Mouse (Mus musculus): Measurements from ENCODE around the gene 3110082J24Rik. TPM values are rescaled to one million over a fixed set of nuclear protein-coding genes. Genes with fewer than 3 reads are reported as not detected.

Gene 3110082J24Rik
- polyA plus RNA-seq, 2 experiments from 2014 or later = not detected

DNA sequence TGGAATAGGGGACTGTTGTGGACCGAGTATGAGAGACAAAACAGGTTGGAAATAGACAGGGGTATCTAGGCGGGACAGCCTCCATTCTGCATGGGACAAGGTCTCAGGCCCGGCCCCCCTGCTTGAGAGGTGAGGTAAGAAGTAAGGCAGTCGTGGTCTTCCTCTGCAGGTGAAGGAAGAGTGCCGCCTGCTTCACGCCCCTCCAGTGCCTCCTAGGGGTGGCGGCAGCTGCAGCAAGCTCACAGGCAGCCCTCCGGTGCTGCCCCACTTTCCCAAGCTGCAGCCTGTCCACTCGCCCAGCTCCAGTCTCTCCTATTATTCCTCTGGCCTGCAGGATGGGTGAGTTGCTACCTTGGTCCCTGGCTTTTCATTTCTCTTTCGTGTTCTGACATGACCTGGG, 9.8 kb upstream of the 3110082J24Rik start:
- ATAC-seq = no peak

DNA sequence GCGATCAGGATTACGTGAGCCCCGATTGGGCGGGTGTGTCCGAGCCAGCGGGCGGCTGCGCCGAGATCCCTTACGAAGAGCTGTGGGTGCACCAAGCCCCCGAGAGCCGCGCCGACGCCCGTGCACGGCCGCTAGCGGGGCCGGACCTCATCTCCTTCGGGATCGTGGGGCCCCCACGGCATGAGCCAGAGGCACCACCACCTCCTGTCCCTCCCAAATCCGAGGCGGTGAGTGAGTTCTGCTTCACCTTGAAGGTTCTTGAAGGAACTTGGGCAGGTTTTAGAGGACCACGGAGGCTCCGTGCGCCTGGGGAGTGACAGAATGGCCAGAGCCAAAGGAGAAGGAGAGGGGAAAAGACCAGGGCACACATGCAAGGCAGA, 8.9 kb upstream of the 3110082J24Rik start:
- no peak for ATAC-seq

DNA sequence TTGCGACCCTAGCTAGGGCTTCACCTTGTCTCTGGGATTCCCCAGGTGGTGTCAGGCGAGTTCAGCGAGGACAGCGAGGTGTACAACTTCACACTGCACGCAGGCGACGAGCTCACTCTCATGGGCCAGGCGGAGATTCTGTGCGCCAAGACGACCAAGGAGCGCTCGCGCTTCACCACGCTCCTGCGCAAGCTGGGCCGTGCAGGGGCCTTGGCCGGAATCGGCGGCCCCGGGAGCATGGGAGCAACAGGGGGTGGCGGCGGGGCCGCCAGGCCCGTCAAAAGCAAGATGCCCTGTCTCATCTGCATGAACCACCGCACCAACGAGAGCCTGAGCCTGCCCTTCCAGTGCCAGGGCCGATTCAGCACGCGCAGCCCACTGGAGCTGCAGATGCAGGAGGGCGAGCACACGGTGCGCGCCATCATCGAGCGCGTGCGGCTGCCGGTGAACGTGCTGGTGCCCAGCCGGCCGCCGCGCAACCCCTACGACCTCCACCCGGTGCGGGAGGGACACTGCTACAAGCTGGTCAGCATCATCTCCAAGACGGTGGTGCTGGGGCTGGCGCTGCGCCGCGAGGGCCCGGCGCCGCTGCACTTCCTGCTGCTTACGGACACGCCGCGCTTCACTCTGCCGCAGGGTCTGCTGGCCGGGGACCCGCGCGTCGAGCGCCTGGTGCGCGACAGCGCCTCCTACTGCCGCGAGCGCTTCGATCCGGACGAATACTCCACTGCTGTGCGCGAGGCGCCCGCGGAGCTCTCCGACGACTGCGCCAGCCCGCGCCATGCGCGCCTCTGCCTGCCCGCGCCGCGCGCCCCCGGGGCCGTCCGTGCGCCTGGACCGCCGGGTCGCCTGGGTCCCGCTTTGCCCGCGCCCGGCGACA, 8.2 kb upstream of the 3110082J24Rik start:
- no peak for ATAC-seq

DNA sequence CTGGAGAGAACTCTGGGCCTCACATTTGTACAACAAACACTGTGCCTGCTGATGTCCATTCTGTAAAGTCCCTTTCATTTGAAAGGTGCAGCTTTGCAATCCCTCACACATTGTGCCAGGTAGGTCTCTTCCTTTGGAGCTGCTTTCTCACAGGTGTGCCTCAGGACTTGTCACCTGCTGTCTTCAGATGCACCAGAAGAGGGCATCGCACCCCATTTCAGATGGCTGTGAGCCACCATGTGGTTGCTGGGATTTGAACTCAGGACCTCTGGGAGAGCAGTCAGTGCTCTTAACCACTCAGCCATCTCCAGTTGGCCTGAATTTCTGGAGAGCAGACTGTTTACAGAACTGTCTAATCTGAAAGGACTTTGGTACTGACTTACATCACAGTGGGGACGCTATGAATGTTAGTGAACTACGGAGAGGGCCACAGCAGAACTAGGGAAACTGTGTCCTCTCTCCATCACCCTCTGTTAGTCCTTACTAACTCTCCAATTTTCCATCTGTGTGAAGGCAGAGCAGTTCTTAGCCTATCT, 6.7 kb upstream of the 3110082J24Rik start:
- no peak for ATAC-seq

DNA sequence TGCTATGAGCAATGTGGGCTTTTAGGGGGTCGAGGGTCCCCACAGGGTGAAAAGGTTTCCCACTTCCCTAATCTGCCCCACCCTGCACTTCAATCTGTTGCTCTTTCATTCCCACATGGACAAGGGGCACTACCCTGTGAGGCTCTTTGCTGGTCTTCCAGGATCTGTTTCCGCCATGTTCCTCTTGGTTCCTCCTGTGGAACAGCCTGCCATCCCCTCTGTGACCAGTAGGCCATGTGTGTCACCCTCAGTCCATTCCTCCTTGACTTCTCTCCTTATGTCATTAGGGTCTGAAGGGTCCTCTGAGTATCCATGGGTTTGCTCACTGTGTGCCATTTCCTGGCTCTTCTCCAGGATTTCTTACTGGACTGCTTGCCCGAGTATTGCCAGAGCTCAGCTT, 5.9 kb upstream of the 3110082J24Rik start:
- no peak for ATAC-seq

DNA sequence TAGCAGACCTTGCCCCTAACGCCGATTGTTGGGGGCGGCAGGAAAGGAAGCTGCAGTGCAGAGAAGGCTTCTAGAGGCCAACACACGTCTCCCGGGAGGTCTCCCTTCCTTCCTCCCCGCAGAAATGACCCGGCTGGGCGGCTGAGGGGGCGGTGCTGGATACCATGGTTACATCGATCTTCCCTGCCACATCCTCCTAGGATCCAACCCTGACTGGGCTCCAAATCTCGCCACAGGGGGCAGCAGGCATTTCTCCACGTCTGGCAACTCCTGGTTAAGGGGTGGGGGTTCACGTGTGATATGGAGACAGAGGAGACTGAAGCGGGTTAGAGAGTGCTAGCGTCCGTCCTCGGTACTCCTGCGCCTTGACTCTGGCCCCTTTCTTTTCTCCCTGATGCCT, 5.2 kb upstream of the 3110082J24Rik start:
- no peak for ATAC-seq

DNA sequence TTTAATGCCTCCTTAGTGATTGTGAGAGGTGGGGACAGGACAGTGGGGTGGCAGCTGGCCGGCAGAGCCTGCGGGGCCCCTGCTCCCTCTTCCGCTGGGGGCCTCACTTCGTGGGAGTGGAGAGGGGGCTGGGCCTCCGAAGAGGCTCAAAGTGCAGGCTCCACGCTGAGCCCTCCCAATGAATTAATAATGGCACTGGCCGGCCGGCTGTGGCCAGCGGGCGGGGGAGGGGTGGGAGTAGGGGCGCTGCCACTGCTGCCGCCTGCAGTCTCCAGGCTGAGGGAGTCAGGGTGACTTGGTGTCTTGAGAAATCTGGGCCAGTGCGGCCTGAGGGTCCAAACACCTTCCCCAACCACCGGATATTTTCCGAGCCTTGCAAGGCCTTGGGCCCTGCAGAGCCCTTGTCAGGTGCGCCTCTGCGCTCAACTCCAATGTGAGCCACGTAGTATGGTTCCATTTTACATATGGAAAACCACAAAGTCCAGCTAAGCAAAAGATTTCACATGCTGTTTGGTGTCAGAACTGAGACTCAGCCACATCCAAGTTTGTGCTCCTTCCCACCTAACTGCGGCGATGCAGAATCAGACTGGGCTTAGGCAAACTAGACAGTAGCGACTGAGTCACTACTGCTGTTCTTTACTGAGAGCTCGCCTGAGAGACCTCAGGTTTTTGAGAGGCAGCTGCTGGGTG, 4.6 kb upstream of the 3110082J24Rik start:
- ATAC-seq = no peak

DNA sequence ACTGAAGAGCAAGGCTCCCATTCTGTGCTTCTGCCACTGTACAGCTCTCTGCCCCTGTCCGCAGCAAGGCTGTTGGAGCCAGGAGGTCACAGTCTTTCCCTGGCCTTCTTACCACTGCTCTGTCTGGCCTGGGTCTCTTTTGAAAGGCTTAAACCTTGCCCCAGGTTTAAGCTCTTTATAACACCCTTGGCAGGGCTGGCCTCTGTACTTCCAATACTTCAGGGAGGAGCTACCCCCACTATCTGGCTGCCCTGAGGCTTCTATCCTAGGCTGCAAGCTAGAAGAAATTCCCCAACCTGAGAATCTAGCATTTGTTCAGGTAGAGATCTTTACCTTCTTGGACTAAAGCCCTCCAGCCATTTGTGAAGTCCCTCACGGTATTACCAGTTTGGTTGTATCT, 4.0 kb upstream of the 3110082J24Rik start:
- no peak for ATAC-seq

DNA sequence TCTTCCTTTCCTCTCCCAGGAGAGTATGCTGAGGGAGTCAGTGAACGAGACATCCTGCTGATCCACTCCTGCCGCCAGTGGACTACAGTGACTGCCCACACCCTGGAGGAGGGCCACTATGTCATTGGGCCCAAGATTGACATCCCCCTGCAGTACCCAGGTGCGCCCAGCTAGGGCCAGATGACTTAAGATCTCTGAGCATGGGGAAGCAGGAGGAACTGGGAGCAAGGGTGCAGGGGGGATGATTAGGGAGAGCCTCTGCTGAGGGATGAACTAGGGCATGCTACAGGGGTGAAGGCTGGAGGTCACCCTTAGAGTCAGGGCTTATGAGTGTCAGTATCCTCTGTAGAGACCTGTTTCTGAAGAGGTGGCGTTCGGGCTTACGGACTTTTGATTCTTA, 2.3 kb upstream of the 3110082J24Rik start:
- no peak for ATAC-seq

DNA sequence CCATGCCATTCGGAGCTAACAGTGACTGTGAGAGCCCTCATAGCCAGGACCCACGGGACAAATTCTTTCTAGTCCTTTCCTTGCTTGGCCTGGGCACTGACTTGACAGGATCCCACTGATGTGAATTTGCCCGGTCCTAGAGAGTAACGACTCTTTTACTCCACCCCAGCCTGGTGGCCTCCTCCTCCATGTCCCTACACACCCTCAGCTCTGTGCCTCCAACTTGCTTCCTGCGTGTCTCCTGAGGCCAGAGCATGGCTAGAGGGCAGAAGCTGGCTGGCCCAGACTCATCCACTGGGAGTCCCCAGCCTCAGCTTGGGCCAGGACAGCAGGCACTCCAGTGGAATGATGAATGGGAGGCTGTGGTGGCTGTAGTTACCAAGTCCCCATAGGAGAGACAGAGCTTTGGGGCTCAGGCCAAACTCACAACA, 1.7 kb upstream of the 3110082J24Rik start:
- no peak for ATAC-seq

DNA sequence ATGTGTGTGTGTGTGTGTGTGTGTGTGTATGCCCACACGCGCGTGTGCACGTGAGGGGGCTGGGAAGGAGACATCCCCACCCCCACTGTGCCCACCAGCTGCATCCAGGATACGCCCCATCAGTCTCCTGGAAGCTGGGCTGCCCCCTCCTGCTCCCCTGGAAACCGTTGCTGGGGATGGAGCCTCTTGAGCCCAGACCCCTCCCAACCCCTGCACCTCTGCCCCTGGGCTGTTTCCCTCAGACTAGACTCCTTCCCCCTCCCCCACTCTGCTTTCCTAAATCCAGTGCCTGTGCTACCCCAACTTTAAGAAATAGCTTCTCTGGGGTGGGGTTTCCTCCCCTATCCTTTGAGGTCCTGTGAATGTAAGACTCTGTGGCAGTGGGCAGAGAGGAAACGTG, 1.3 kb upstream of the 3110082J24Rik start:
- ATAC-seq = no peak

DNA sequence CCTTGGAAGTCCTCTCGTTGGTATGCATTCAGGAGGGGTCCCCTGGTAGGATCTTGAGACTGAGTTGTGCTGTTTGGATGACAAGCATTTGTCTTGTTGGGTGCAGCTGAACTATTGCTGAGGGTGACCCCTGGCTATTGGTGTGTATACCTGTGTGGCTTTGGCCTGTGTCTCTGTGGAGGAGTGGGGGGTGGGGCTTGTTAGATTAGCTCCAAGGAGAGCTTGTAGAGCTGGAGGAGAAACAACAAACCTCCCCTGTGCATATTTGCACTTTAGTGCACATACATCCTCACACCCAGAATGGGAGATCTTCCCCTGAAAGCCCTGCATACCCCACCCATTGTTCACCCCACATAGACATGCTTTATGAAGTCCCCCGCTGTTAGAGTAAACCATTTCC, 870 bp upstream of the 3110082J24Rik start:
- no peak for ATAC-seq

DNA sequence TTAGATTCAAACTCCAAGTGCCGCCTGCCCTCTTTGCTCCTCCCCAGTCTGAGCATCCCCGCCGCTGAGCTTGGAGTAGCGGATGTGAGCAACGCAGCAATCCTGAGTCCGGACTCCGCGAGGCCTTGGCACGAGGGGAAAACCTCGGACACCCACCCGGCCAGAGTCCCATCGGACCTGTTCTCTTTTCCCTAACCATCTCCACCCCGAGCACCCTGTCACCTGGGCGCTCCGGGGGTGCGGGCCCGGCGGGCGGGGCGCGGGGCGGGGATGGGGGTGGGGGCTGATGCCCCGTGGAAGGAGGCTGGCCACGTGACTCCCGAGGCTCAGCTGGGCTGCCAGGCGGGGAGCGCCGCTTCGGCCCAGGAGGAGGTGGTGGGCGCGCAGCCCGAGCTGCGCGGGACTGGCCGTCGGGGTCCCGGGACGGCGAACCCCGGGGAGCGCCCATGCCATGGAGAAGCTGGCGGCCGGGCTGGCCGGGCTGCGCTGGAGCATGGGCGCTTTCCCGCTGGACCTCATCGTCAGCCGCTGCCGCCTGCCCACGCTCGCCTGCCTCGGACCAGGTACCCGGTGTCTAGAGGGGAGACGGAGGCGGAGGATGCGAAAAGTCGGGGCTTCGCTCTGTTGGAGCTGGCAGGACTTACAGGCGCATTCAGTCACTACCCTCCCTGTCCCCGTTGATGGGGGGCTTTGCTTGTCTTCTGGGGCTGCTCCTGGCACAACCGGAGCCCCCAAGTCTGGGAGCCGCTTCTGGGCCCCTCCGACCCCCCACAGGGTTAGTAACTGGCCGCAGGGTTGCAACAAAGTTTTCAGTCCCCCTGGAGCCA, 832 bp downstream of the 3110082J24Rik start, which contains the start of gene Garem2:
Gene Garem2, plus strand, starts transcription at position 321 of the 827 bp plus-strand sequence.
- ATAC-seq = no peak

DNA sequence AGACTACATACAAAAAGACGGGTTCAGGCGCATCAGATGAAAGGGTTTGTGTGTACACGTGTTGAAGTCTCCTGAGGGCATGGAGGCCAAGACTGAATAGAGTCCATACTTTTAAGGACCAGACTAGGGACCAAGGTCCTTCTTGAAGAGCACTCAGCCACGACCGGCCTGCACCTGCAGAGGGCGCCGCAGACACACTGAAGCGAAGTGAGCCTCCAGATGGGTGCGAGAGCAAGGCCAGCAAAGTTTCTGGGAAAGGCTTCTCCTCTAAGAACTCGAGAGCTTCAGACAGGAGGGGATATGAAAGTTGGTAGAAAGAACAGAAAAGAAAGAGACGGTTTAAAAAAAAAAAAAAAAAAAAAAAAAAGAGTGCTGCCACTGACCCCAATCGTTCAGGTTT, 1.5 kb downstream of the 3110082J24Rik start:
- ATAC-seq = no peak

DNA sequence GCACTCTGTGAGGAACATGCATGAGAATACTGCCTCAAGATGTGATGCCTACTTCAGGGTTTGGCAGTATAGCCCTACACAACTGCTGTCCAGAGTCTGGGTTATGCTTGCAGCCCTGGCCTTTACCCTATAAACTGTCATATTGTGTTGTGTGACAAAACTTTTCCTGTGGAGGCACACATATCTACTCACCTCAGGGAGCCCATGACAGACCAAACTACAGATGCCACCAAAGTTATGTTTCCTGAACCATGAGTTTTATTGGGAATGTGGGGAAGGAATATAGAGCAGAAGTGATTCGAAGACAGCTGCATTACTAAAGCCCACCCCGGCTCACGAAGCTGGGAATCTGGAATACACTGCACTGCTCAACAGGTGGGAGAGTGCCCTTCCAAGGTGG, 2.5 kb downstream of the 3110082J24Rik start:
- ATAC-seq = no peak

DNA sequence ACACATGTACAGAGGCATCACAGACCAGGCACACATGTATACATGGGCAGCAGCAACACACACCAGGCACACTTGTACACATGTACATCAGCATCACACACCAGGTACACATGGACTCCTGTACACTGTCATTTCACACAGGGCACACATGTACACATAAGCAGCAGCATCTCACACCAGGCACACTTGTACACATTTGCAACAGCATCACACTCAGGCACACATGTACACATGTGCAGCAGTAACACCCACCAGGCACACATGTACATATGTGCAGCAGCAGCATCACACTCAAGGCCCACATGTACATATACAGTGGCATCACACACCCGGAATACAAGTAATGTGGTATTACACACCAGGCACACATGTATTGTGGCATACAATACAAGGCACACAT, 7.6 kb downstream of the 3110082J24Rik start:
- ATAC-seq = no peak

DNA sequence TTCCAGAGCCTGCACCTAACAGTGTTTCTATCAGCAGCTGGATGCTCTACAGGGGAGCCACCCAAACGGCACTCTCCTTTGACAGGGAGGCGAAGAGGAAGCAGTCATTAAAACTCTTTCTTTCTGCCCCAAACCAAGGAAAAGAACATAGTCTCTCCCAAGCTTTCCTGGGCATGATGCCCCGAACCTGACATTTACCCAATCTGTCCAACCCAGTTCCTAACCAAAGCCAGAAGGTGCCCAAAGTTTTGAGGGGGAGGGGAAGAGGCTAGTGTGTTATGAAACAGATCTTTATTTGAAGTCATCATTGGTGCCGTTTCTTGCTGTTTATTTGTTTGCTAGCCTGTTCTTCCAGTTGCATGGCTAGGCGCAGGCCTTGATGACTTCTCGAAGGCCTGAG, 10.2 kb downstream of the 3110082J24Rik start:
- ATAC-seq = no peak

DNA sequence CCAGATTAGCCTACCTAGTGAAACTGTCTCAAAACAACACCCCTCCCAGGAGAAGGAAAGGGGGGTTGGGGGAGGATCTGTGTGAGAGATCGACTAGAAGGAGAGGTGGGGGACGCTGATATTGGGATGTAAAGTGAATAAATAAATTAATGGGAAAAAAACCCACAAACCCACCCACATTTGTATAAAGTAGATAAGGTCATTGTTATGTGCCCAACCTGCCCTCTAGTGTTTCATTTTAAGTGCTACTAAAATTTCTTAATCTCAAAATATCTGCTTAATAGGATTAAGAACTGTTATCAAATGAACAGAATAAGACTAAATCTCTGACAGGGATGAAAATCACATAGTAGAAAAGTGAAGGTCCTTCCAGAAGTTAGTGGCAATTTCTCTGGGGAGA, 11.5 kb downstream of the 3110082J24Rik start:
- ATAC-seq = no peak

DNA sequence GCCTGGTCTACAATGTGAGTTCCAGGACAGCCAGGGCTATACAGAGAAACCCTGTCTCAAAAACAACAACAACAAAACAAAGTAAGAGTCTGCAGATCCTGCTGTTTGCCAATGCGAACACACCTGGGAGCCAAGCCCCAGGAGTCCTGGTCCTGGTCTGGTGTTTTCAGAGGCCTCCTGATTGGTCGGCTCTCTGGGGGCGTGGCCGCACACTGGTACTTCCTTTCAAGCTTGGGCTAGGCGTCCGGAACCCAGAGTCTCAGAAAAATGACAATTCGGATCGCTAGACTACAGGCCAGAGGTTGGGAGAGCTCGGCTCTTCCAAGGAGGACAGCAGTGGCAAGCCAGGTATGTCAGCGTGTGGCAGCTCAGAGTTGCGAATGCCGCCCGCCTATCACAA, 13.2 kb downstream of the 3110082J24Rik start:
- ATAC-seq = no peak

DNA sequence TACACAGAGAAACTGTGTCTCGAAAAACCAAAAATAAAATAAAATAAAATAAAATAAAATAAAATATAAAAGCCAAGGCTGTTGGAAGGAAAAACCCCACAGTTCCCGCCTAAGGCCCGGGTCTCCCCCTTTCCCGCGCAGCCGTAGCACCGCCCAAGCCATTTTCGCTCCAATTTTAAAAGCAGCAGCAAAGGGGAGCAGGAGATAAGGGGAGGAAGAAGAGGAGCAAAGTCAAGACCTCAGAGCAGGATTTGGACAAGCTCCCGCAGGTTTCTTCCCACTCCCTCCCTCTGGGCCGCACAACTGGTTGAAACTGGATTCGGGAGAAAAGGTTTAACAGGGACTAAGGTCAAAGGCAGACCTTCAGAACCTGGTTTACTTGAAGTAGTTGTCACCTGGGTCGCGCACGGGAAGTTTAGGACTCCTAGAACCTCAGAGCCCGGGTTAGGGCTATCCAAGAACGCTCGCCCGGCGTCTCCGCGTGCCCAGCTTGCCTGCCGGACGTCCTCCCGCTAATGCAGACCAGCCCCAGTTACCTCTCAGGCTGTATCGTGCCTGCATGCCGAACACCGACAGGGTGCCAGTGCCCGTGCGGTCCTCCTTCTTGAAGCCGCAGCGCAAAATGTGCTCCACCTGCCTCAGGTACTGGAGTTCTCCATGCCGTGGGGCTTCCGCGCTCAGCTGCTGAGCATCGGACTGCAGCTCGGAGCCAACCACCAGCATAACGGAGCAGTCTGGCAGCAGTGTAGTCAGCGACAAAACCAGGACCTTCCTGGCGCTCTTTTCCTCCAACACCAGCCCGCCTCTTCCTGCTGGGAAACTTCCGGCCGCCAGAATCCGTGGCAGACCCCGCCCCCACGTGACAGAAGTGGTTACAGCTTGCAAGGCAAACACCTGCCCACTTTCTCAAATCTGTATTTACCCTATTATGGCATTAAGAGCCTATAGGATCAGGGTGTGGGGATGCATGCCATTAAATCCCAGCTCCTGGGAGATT, 32.8 kb downstream of the 3110082J24Rik start, which contains the start of gene Tyms:
Gene Tyms, minus strand, starts transcription at position 793 of the 997 bp plus-strand sequence.
- peak; percentile 87 for ATAC-seq

DNA sequence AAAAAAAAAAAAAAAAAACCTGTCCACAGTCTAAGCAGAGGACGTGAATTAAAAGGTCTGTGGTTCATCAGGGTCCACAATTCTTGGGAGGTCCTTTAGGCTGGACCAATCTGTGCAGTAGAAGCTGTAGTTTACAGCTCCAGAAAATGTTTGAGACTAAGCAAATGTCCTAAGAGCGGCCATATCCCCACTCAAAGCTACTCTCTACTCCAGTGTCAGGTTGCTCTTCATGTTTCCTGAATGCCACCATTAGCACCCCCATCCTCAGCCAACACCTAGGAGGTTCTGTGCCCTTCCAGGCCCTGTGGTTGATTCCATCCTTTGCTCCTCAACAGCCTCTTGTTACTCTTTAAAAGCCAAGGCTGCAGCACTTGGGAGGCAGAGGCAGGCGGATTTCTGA, 33.5 kb downstream of the 3110082J24Rik start:
- ATAC-seq = no peak
